In the genomic region with DNA sequence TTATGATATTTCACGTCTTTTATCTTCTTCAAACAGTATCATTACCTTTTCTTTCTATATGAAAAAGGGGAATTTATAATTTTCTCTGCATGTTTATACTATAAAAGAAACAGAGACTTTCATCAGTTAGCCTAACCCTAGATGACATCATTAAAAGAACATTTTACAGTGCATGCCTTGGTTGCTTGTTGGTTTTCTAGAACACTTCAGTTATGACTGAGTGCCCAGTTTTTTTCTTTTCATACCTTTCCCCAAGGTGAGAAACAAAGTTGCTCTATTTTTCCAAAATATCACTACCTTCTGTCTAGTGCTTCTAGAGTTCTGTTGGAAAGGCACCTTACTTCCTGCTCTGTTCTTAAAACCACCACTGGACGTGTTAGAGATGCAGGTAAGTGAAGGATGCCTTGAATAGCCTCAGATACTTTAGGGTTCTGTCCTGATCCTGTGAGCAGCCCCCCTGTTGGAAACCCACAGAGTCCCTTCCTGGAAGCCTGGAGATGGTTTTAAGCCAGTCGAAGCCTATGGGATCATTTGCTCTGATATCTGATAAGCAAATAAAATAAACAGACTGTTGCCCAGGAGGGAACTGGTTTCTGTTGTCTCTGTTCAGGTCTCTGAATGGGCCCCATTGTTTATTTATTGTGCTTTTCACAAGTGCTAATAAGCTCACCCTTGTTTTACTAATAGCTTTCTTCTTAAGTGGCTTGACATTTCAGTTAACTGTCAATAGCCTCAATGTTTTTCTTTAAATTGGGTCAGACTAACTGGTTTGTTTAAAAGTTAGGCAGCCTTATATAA, we compare ENCODE assay signal across 1 mouse cellular context.
TF ChIP-seq lines count a peak whose summit lies in the region.

No protein-coding gene starts in this region.

TF ChIP-seq in CH12.LX, 34 proteins besides CTCF, POLR2A, EP300 and RAD21 (continued from another document):
- no peak for TF ChIP-seq ELF1 (IDR thresholded peaks at IDR 0.05; ENCODE audit: low read depth, low read length)
- no peak for TF ChIP-seq POLR2AphosphoS2 (IDR thresholded peaks at IDR 0.05; ENCODE audit: low read depth, low read length)
